Mouse (Mus musculus) layer of hippocampus, postnatal 10 days (tissue): ENCODE measurements around the gene Acox3. TPM values are rescaled to one million over a fixed set of nuclear protein-coding genes. Genes with fewer than 3 reads are reported as not detected.
A peak's percentile ranks its signal among the peaks of the same experiment; 100 is the strongest.
"Not testable (repeated sequence)": the region's sequence is repeated elsewhere in the genome, so short reads cannot be mapped to it uniquely, and the experiment has no call there.

Source experiments
- DNase-seq, 2 experiments: peaks; one replicate each; pipeline ENCODE4 v3.0.0; 2021; ENCODE audit warnings: low spot score in 2 of 2
- total RNA-seq, 2 experiments: library from RNA; stranded (reverse); gene quantifications; 2 replicates each; pipeline ENCODE4 v1.2.3; 2021

The Acox3 gene
- total RNA-seq, 2 experiments from 2014 or later, result 26.8 to 31.6 TPM

DNA sequence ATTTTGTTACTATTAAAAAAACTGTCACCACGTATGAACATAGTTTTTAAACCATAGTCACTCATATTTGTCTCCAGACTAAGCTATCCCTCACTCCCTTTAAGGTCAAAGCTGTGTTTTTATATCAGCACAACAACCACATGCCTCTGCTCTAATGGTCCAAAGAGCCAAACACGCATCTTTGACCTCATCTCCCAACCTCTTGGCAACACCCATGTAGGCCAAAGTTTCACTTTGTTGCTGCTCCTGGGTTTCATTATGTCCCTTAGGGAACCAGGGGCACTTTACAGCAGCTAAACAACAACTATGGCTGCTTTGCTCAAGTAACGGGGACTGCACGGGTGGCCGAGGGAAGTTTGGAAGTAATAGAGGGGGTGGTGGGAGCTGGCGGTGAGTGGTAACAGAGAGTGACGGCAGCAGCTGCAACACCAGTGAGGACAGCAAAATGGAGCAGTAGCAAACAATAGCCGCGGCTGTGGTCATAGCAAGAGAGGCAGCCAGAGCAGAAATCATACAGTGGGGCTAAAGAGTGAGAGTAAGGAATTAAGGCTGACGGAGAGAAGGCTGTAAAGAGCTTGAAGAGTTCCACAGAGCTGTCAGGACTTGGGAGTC is 6.3 kb upstream of the Acox3 start:
- DNase-seq, result no peak

DNA sequence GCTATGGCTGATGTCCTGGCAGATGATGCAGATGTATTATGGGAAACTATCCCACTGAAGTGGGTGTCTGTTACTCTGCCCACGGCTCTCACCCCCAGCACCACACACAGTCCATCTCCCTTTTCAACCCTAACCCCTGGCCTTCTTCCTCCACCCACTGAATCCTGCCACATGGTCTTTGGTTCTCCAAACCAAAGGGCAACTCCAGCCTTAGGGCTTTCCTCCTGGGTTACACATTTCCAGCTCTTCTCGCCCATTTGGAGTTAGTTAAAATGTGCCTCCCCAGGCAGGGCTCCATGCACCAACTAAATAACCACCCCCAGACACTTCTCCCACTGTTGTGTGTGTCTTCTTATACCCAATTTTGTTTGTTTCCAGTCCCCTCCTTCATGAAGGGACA is 4.4 kb upstream of the Acox3 start:
- DNase-seq, result no peak

DNA sequence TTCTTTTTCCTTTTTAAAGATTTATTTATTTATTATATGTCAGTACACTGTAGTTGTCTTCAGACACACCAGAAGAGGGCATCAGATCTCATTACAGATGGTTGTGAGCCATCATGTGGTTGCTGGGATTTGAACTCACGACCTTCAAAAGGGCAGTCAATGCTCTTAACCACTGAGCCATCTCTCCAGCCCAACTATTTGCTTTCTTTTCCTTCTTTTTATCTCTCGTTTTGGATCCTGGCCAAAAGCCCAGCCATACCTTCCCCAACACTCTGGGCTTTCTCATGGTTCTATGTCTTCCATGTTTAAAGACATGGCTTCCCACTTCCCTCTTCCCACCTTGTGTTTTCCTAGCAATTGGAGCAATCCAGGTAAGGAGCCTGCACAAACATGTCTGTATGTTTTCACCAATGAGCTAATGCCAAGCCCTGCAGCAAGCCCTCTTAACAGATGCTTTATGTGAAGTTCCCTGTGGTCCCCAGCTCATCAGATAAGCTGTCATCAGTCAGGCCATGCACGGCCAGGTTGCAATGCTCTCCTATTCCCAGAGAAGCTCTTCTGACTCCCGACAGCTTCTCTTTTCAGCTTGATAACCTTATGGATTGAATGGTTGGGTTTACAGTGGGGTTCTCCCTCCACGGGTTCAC is 3.5 kb upstream of the Acox3 start:
- DNase-seq, result no peak

DNA sequence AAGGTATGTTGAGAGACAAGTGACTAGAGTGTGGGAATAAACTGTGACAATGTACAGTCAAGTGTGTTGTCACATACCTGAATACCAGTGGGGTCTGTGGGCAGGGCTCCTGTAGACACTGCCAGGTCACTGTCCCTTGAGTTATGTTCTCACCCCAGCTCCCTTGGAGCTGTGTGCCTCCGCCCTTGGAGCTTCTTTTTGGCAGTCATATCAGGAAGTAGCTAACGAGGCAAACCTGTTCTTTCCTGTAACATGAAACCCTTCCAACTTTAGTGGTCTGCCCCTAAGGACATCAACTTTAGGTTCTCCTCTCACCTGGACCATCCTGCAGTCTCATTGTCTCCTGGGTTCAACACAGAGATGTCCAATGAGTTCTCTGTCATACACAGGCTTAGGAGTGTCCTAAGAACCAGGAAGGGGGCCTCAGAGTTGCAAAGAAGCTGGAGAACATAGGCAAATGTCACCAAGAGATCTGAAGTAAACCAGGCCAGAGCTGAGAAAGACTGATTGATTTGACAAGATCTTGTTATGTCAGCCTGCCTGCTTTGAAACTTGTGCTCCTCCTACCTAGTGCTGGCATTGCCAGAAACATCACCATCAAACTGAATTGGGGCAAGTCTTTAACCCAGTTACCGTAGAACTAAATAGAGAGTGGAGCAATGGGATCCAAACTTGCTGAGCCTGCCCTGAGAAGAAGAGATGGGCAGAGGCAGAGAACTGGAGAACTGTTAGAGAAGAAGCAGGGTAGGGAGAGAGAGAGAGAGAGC is 2.5 kb upstream of the Acox3 start:
- DNase-seq, result no peak

DNA sequence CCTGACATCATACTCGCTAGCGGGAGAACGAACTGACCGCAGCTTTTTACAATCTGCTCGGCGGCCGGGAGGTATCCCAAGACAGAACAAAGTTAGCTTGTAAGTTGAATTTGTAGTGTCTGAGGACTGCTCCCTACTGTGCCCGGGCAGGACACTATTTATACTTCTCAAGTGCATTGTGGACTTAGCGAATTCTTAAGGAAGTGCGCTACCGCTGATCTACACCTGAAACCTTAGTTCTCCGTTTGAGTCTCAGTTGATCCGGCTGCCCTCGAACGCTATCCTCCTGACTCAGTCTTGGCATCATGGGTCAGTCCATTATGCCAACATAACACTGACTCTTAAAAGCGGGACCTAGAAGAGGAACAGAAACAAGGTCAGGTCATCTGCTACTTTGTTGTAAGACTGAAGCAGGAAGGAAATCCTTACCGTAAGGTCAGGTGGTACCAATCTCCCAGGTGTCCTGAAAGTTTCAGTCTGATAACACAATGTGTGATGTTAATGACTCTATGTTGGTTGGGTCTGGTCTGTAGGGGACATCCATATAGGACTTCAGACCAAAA is 462 bp downstream of the Acox3 start:
- DNase-seq, result no peak

DNA sequence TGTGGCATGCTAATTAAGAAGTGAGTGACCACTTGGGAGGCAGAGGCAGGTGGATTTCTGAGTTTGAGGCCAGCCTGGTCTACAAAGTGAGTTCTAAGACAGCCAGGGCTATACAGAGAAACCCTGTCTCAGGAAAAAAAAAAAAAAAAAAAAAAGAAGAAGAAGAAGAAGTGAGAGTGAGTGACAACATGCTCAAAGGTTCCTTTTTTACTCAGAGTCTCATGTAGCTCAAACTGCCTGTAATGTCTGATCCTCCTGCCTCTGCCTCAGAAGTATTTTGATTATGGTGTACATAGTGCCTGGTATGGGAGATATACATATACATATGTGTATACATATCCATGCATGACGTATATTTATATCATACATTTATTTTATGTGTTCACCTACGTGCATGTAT is 1.4 kb downstream of the Acox3 start:
- DNase-seq, result not testable (repeated sequence)

DNA sequence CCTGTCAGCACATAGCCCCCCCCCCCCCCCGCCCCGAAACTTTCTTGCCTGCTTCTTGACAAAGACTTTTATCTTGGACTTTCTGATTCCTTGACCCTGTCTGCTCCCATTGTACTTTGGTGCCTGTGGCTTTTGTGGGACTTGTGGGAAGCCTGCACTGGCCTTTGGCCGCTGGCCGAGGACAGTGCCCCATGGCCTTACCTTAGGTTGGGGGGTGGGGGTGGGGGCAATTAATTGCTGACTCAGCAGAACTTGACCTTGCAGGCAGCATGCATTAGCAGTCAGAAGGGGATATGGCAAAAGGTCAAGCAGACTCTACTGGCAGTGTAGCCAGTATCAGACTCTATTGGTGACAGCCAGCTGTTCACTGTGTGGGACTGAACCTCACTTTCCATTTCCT is 8.7 kb downstream of the Acox3 start:
- DNase-seq, result no peak

DNA sequence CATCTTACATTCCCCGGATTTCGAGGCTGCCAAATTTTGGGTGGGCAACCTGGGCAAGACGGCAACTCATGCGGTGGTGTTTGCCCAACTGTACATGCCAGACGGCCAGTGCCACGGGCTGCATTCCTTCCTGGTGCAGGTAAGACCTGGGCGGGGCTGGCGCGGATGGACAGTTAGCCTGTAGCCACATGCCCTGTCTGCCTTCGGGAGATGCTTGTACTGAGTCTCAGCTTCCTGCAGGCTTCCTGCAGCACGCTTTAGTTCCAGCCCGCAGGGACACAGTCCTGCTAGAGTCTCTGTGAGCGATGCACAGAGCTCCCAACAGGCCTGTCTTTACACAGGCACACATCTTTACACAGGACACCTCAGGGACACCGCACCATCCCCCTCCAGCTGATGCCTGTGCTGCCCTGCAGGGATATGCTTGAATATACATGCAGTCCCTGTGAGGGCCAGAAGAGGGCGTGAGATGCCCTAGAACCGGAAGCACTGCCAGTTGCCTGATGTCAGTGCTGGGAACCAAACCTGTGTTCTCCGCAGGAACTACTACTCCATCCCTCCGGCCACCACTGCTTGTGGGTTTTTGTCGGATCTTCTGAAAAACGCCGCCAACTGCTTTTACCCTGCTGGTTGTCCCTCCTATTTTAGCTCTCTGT is 9.4 kb downstream of the Acox3 start:
- DNase-seq, result no peak

DNA sequence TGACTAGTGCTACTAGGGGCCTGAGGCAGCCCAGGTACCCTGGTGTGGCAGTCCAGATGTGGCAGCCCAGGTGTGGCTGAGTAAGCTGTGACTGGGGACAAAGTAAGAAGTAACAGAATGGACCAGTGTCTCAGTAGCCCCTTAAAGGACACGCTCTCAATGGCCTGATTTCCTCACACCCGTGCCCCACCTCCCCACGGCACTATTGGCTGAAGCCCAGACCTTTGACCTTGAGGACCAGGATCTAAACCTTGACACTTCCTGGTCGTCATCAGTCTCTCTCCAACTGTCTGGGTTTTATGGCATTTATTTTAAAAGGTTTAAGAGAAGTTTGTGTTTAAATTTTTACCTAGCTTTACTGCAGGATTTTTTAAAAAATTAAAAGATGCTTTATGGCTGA is 10.0 kb downstream of the Acox3 start:
- DNase-seq, result no peak

DNA sequence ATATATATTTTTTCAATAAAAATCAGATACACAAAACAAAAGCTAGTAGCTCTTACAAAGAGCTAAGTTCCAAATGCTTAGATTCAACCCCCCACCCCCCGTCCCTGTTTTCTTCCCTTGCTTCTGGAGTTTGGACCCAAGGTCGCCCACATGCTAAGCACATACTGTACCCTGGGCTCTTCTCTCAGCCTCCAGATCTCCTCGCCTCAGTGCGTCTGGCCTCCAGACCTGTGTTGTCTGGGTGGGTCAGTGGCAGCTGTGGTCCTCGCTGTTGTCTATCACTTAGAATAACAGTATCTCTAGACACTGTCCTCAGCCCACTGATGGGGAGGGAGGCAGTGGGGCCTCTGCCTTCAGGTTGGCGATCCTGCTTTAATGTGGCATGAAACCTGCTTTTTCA is 10.4 kb downstream of the Acox3 start:
- DNase-seq, result no peak

DNA sequence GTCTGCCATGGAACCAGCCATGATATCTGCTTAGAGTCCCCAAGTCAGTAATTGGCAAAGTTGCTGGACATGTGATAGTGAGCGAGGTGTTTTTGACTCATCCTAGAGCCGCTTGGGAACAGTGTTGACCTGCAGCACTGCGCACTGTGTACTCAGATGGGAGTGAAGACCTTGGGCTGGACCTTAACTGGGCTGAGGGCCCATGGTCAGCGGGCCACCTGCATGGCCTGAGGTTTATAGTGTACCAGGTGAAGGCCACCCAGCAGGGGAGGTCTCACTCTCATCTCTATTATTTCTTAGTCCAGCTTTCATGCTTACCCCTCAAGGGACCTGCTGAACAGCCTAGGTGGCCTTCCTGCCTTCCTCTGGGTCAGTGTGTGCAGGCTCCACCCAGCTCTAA is 11.9 kb downstream of the Acox3 start:
- no peak for DNase-seq

DNA sequence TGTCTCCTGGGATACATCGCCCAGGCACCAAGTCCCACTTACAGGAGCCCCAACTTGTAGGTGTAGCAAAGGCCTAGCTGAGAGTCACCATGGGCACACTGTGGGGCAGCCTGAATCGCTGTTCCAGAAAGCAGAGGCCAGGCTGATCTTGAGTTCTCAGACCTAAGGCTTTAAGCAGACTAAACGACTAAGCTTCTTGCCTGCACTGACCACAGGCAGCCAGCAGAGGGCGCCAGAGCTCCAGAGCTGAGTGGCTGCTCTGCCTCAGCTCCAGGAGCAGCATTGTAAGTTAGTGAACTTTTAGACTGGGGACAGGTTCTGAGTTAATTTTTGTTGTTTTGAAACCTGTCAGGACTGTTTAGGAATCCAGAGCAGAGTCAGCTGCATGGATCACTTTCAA is 12.9 kb downstream of the Acox3 start:
- DNase-seq, result peak; percentile 77 to 86

DNA sequence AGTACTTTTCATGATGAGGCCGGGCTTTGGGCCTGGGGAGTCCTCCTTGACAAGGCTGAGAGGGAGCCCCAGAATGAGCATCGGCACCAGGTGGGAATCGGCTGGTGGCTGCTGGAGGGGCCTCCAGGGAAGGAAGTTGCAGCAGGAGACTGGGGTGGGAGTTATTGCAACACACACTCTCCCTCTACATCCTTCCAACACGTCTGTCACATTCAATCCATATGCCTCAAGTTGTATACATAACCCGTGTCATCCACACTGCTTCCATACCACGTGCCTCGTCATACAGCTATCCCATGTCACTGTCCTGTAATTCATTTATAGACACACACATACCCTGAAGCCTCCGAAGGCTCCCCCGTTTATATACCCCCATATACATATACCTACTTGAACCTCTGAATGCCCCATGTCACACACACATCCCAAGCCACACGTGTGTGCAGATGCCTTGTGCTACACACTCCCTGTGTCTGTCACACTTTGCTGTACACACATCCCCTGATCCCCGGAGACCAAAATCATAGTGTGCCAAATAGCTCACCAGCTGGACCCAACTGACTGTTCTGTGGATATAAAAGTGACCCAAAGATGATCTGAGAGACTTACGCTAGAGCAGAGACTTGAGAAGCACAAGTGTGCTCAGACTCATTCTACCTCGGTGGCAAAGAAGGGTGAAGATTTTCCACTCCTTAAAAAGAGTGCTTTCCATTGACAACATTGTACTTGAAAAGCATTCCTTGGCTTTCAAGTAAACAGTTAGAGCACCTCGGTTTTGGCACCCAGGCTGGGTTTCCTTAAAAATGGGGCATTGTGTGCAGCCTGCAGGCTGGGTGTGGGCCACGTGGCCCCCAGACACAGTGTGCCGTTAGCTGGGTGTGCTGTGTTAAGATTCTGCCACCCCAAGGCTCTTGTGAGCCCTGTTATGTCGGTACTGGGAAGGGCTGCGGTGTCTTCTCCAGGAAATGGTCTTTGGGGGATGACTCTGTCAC is 13.6 kb downstream of the Acox3 start:
- no peak for DNase-seq

DNA sequence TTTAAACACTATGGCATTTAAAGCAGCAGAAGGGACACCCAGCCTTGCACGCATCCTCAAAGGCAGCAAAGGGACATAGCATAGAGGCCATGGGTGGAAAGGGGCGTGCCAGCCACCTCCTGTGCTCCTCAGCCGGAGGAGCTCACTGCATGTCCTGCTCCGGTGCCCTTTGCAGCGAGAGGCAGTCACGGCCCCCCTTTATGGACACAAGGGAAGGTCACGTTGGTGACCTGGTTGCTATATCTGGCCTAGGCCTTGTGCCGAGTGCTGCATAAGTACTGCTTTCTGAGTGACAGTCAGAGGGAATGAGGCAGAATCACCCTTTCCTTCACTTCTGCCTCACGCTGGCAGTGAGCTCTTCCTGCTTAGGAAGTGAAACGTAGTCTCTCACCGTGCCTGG is 17.4 kb downstream of the Acox3 start:
- no peak for DNase-seq

DNA sequence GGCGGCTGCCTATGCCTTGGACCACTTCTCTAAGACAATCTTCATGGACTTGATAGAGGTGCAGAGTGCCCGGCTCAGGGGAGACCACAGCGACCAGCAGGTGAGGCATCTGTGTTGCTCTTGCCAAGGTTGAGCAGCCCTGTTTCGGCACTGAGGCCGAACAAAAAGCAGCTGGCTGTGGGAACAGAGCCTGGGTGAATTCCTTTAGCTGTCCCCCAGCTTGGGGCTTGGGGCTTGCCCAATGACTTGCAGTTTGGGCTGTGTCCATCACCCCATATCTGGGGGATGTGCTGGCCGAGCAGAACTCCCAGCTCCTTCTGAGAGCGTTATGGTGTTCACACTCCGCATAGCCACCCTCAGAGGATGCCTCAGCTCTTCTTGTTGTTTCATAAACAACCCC is 18.7 kb downstream of the Acox3 start:
- no peak for DNase-seq

DNA sequence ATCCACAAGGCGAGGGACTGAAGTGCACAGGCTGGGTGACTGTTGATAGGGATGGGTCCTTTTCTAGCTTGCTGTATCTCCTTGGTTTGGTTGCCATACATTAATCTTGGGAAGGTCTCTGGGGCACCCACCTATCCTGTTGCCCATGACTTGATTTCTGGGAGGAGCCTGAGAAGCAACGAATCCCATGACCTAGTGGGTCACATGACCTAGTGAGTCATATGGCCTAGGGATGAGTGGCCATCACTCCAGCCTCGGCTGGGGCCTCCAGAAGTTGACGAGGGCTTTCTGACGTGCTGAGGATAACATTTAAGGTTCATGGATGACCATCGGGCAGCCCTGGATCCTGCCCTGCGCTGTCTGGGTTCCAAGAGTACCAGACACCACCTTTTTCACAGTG is 22.5 kb downstream of the Acox3 start:
- no peak for DNase-seq

DNA sequence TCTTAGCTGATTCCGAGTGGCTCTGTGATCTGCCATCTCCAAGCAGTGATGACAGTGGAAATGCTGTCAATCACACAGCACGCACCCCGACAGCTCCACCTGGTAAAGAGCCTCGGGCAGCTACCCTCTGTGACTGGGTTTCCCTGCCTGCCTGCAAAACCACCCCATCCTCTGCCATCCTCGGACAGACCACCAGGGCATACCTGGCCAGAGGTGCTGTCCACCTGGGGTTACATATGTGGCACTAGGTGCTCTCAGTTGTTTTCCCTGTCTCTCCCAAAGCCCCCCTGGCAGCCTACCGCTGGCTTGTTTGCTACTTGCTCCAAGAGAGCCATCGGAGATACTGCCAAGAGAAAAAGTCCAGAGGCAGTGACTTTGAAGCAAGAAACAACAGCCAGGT is 24.0 kb downstream of the Acox3 start:
- no peak for DNase-seq

DNA sequence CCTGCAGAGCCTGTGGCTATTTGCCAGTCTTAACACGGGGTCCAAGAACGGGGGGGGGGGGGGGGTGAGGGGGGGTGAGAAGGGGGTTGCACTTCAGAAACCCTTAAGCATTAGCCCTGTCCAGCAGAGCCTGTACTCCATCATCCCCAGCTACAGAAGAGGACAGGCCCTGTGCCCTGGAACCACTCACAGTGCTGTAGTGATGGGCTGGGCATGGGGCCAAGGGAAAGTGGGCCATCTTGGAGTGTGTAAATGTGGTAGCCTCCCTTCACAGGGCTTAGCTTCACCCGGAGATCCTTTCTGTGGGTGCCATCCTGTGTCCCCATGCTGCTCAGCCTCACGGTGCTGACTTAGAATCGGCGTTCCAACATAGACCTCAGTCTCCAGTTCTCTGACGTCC is 24.9 kb downstream of the Acox3 start:
- DNase-seq, result peak in 1 of 2 experiments; percentile 51

DNA sequence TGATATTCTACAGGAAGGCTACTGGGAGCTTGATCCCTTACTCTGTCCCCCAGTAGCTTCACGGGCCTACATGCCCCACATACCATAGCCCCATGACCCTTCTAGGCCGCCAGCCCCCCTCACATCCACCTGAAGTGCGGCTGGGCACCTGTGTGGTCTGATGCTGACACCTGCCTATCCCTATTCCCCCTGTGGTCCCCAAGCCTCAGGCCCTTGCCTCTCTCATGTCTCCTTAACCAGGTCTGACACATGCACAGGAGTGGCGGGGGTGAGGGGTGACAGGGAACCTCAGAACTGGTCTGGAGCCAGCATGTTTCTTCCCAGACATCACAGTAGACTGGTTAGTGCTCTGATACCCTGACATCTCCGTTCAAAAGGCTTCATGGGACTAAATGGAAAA is 25.7 kb downstream of the Acox3 start:
- no peak for DNase-seq

DNA sequence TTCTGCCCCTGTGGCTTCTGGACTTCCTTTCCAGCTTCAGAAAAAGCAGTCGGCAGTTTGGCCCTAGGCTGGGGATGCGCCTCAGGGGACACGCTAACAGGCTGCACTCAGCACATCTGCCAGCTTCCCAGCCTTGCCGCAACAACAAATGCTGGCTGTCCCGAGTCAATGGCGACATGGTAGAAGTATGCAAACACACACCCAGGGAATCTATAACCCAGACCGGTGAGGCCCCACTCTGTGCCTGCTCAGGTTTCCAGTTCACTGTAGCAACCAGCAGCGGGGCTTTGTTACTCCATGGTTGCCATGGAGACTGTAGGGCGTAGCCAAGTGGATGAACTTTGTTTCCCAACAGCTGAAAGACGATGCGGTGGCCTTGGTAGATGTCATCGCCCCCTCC is 26.5 kb downstream of the Acox3 start:
- peak in 1 of 2 experiments; percentile 42 for DNase-seq

DNA sequence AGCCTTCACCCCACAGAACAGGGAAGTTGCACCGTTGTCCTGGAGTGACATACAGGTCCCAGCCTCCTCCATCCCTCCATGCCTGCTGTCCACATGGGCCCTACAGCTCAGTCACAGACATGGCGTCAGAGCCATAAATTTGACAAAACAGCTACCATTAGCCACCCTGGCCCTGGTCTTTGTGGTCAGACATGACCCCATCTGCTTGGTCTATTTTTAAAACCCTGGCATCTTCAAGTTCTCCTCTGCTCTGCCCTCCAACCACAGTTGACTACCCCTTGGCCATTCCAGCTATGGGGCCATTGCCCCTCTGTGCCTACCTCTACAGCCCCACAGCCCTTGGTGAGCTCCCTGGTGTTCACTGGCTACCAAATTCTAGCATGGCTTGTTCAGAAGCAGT is 27.1 kb downstream of the Acox3 start:
- no peak for DNase-seq
